Mouse (Mus musculus) MEL (cell line): ENCODE data around the gene Ccdc50.

Source experiments
- MEF2A ChIP-seq: IDR thresholded peaks from 2 replicates; pipeline ENCODE4 v1.6.1; 2014; ENCODE audit warnings: low read depth, mild to moderate bottlenecking, inconsistent platforms, low read length, improper control_type of control experiment; ENCODE audit not compliant: poor library complexity, insufficient replicate concordance, severe bottlenecking; ENCODE audit errors: extremely low read depth
- MYC ChIP-seq: IDR thresholded peaks from 2 replicates; pipeline ENCODE4 v1.6.1; 2011; ENCODE audit warnings: low read depth, mild to moderate bottlenecking, low read length, improper control_type of control experiment, moderate library complexity
- RCOR1 ChIP-seq: IDR thresholded peaks from 2 replicates; pipeline ENCODE4 v1.6.1; 2012; ENCODE audit warnings: low read depth, mild to moderate bottlenecking, inconsistent platforms, low read length, improper control_type of control experiment
- UBTF ChIP-seq: IDR thresholded peaks from 2 replicates; pipeline ENCODE4 v1.6.1; 2012; ENCODE audit warnings: low read depth, mild to moderate bottlenecking, inconsistent platforms, low read length, improper control_type of control experiment, moderate library complexity, borderline replicate concordance; ENCODE audit not compliant: insufficient read depth

DNA sequence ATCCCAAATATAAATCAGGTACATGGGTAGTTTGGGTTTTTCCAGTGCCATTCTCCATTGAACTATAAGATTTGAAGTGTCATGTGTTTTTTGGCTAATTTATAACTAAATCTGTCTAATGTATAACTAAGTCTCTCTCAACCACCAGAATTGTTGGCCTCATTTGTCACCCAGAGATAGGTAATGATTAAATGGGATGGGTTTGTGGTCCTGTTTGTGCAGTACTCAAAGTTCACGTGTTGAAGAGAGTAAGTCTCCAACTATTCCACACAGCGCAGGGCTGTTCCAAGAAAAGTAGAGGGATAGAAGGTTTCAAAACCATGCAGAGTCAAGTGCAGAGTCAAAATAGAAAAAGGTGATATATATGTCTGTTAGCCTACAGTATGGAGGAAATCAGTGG is 13.4 kb upstream of the Ccdc50 start:
- no peak for TF ChIP-seq MEF2A
- no peak for TF ChIP-seq MYC
- TF ChIP-seq UBTF, result no peak
- no peak for TF ChIP-seq RCOR1
